Mouse (Mus musculus) macrophage (primary cell): Measurements from ENCODE around the gene Nsun2. TPM values are rescaled to one million over a fixed set of nuclear protein-coding genes. Genes with fewer than 3 reads are reported as not detected.

Experiments
- H3K27ac ChIP-seq: fragments of 350-480 bp; formaldehyde crosslinking; 2 replicates; pipeline ENCODE4 v1.9.0; 2021
- H3K36me3 ChIP-seq: fragments of 350-480 bp; formaldehyde crosslinking; 2 replicates; pipeline ENCODE4 v1.9.0; 2021; ENCODE audit errors: inconsistent target
- H3K4me3 ChIP-seq: fragments of 350-480 bp; formaldehyde crosslinking; 2 replicates; pipeline ENCODE4 v1.9.0; 2021; ENCODE audit errors: inconsistent target
- H3K79me2 ChIP-seq: fragments of 350-480 bp; formaldehyde crosslinking; 2 replicates; pipeline ENCODE4 v1.9.0; 2021; ENCODE audit errors: inconsistent target
- WGBS: methylation state at CpG from one replicate; pipeline ENCODE4 v1.1.7; 2026; ENCODE audit warnings: inconsistent platforms; ENCODE audit not compliant: missing documents; 5-methylcytosine and 5-hydroxymethylcytosine counted together
- polyA plus RNA-seq: library from polyadenylated mRNA; stranded (reverse); fragments of 250-400 nt; gene quantifications from 3 replicates; pipeline ENCODE4 v1.2.4, GENCODE M21; 2018; ENCODE audit warnings: inconsistent platforms

Nsun2 gene
- polyA plus RNA-seq, 1 experiment from 2014 or later: 44.0 TPM

- 86% methylated on average over 5 of the region's 5 CpGs for WGBS
Observed at GRCm38 (mm10) chr13:69601321-69601720, 67.8 kb downstream of the Nsun2 start.

DNA sequence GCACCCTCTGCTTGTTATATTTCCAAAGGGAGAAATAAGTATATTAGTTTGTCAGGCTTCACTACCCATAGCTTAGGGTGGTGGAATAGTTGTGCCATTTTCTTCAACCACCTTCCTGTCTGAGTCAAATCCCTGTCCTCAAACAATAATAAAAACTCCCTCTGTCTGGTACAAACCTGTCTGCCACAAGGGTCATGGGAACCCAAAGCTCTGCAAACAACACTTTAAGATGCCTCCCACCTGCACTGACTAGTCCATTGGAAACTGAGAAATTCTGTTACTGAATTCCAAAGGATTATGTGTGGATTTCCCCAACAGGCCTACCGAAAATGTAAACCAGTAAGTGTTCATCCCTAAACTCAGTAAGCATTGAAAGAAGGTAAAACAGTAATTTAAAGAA lies 71.1 kb downstream of the Nsun2 start:
- H3K27ac ChIP-seq: no peak overlapping the region
- no peaks in the 10 kb centered on the region for H3K36me3 ChIP-seq
- H3K79me2 ChIP-seq: no peaks in the 10 kb centered on the region
- no peak overlapping the region for H3K4me3 ChIP-seq
- WGBS: 100% methylated on average over 1 of the region's 1 CpGs

More at GRCm38 (mm10) chr13:69601321-69601720, 67.8 kb downstream of the Nsun2 start:
- H3K36me3 ChIP-seq: no peaks in the 10 kb centered on the region
- no peak overlapping the region for H3K27ac ChIP-seq
- no peaks in the 10 kb centered on the region for H3K79me2 ChIP-seq
- H3K4me3 ChIP-seq: no peak overlapping the region

DNA sequence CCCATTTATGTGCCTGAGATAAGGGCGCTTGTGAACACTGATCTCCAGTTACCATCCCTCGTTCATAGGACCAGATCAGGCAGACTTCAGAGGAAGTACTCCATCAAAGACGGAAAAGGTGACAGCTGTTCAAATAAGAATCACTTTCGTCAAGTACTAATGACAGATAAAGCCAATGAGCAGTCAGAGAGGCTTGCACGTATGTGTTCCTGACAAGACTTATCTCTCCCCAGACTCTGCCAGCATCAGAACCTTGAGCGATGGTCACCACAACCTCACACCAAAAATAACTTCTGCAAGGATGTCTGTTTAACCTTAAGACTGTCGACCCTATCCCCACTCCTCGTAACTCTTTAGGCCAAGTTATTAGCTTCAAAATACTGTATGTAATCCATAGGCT lies 75.2 kb downstream of the Nsun2 start:
- WGBS: 98% methylated on average over 8 of the region's 8 CpGs

GRCm38 (mm10) chr13:69610751-69611397 lies 77.3 kb downstream of the Nsun2 start:
- Histone ChIP-seq H3K4me3 (peak overlapping the region; percentile 62), H3K27ac (no peak overlapping the region), H3K36me3 (peaks cover 18% of the 10 kb centered on the region), H3K79me2 (peaks cover 23% of the 10 kb centered on the region)
- WGBS: 1% methylated on average over 36 of the region's 40 CpGs

More for the DNA sequence above, 75.2 kb downstream of the Nsun2 start:
- no peak overlapping the region for H3K27ac ChIP-seq
- peaks cover 17% of the 10 kb centered on the region for H3K79me2 ChIP-seq
- no peak overlapping the region for H3K4me3 ChIP-seq
- H3K36me3 ChIP-seq: no peaks in the 10 kb centered on the region

DNA sequence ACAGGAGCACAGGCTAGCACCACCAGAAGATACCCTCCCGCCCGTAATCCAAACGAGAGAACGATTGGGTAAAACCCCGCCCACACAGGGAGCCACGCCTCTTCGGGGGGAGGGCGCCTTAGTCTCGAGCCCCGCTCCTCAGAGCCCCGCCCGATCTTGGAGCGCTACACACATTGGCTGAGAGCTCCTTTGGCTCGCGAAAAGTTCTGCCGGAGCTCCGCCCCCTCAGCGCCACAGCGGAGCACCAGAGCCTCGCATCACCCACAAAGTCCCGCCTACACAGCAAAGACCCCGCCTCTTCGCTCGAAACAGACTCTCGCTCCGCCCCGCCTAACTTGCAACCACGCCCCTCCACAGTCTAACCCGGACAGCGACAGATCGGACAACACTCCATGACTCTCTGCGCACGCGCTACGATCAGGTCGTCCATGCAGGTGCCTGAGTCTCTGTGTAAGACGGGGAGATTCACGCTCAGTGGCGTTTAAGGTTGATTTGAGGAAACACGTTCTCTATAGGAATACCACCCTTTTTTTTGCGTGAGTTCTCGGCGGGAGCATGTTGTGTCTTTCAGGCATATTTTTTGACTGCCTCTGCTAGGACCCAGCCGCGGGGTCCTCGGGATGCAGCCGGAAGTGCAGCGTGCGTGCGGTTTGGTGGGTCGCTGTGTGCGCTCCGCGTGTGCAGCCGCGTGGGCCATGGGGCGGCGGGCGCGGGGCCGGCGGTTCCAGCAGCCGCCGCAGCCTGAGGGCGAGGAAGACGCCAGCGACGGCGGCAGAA lies 78.0 kb downstream of the Nsun2 start, which contains the start of gene Srd5a1:
TSS of gene Srd5a1 (minus strand) at position 45 of the 777 bp plus-strand sequence.
- H3K4me3 ChIP-seq: peak within 1 kb of the TSS; percentile 81
- peak within 1 kb of the TSS; percentile 87 for H3K27ac ChIP-seq
- peaks cover 23% of the 10 kb centered on the region for H3K79me2 ChIP-seq
- H3K36me3 ChIP-seq: peaks cover 25% of the 10 kb centered on the region
- 2% methylated on average over 69 of the region's 69 CpGs for WGBS

GRCm38 (mm10) chr13:69612175-69612544 lies 78.6 kb downstream of the Nsun2 start:
- Histone ChIP-seq H3K79me2 (peaks cover 23% of the 10 kb centered on the region), H3K4me3 (peak overlapping the region; percentile 81), H3K27ac (no peak overlapping the region), H3K36me3 (peaks cover 31% of the 10 kb centered on the region)
- WGBS: under 1% methylated on average over 24 of the region's 24 CpGs

- Histone ChIP-seq H3K36me3 (peaks cover 72% of the 10 kb centered on the region), H3K79me2 (peaks cover 23% of the 10 kb centered on the region), H3K4me3 (no peak overlapping the region), H3K27ac (no peak overlapping the region)
- 97% methylated on average over 6 of the region's 6 CpGs for WGBS
Observed at GRCm38 (mm10) chr13:69616716-69617115, 83.2 kb downstream of the Nsun2 start.

GRCm38 (mm10) chr13:69623843-69624242 lies 90.3 kb downstream of the Nsun2 start:
- no peaks in the 10 kb centered on the region for H3K79me2 ChIP-seq
- H3K27ac ChIP-seq: no peak overlapping the region
- H3K4me3 ChIP-seq: no peak overlapping the region
- 94% methylated on average over 5 of the region's 5 CpGs for WGBS
- H3K36me3 ChIP-seq: peaks cover 80% of the 10 kb centered on the region

- Histone ChIP-seq H3K36me3 (peaks cover 81% of the 10 kb centered on the region), H3K79me2 (no peaks in the 10 kb centered on the region), H3K27ac (no peak overlapping the region), H3K4me3 (no peak overlapping the region)
- 85% methylated on average over 3 of the region's 3 CpGs for WGBS
Observed at GRCm38 (mm10) chr13:69624510-69624909, 91.0 kb downstream of the Nsun2 start.

GRCm38 (mm10) chr13:69627941-69628340 lies 94.4 kb downstream of the Nsun2 start:
- H3K4me3 ChIP-seq: no peak overlapping the region
- no peak overlapping the region for H3K27ac ChIP-seq
- H3K36me3 ChIP-seq: peaks cover 85% of the 10 kb centered on the region
- WGBS: 98% methylated on average over 3 of the region's 3 CpGs
- H3K79me2 ChIP-seq: no peaks in the 10 kb centered on the region

GRCm38 (mm10) chr13:69630576-69630975 lies 97.0 kb downstream of the Nsun2 start:
- WGBS: 94% methylated on average over 8 of the region's 8 CpGs
- Histone ChIP-seq H3K79me2 (no peaks in the 10 kb centered on the region), H3K36me3 (peaks cover 94% of the 10 kb centered on the region), H3K4me3 (no peak overlapping the region), H3K27ac (no peak overlapping the region)

GRCm38 (mm10) chr13:69631111-69631510 lies 97.6 kb downstream of the Nsun2 start:
- 93% methylated on average over 3 of the region's 3 CpGs for WGBS
- Histone ChIP-seq H3K79me2 (no peaks in the 10 kb centered on the region), H3K36me3 (peaks cover 94% of the 10 kb centered on the region), H3K4me3 (no peak overlapping the region), H3K27ac (no peak overlapping the region)

GRCm38 (mm10) chr13:69631659-69632058 lies 98.1 kb downstream of the Nsun2 start:
- H3K27ac ChIP-seq: no peak overlapping the region
- H3K4me3 ChIP-seq: no peak overlapping the region
- H3K36me3 ChIP-seq: peaks cover 88% of the 10 kb centered on the region
- no peaks in the 10 kb centered on the region for H3K79me2 ChIP-seq
- 95% methylated on average over 4 of the region's 4 CpGs for WGBS

- no peaks in the 10 kb centered on the region for H3K79me2 ChIP-seq
- WGBS: 91% methylated on average over 9 of the region's 9 CpGs
- H3K4me3 ChIP-seq: no peak overlapping the region
Observed at GRCm38 (mm10) chr13:69633551-69633950, 100.0 kb downstream of the Nsun2 start.

DNA sequence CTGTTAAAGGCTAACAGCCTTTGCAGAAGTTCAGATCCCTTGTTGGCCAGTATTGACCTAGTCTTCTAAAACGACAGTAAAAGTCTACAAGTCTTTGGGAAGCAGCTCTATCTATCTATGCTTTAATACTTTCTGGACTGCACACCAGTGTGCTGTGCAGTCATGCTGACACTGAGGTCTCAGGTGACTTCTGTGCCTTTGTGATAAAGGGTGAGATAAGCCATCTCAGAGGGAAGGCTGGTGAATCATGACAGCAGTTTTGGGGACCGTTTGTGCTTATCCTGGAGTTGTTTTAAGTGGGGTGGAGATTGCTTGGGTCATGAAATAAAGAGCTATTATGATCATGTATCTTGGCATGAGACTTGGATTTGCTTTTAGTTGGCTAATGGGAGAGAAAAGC lies 100.4 kb downstream of the Nsun2 start:
- H3K79me2 ChIP-seq: no peaks in the 10 kb centered on the region
- no peak overlapping the region for H3K4me3 ChIP-seq
- no peak overlapping the region for H3K27ac ChIP-seq
- WGBS: 92% methylated on average over 2 of the region's 2 CpGs
- peaks cover 65% of the 10 kb centered on the region for H3K36me3 ChIP-seq

More at GRCm38 (mm10) chr13:69633551-69633950, 100.0 kb downstream of the Nsun2 start:
- Histone ChIP-seq H3K36me3 (peaks cover 69% of the 10 kb centered on the region), H3K27ac (no peak overlapping the region)
